Mouse (Mus musculus): ENCODE measurements around the gene Dixdc1. TPM values are rescaled to one million over a fixed set of nuclear protein-coding genes. Genes with fewer than 3 reads are reported as not detected.

Gene Dixdc1
- polyA plus RNA-seq, 1 experiment from 2014 or later: 10.3 TPM

GRCm38 (mm10) chr9:50751323-50751722 lies 12.0 kb upstream of the Dixdc1 start, which contains the start of gene Cryab:
Gene Cryab (plus strand): TSS chr9:50751325.
- Histone ChIP-seq H3K4me2 (replicated peaks; ENCODE audit: low read depth, low read length) (no peak within 1 kb of the TSS), H3K36me3 (ENCODE audit: control insufficient read depth, insufficient read depth, low read length) (no peaks in the 10 kb centered on the region), H3K9me3 (ENCODE audit: control insufficient read depth, low read length) (no peaks in the 10 kb centered on the region), H3K4me3 (ENCODE audit: low read length) (no peak within 1 kb of the TSS), H3K9ac (ENCODE audit: low read depth, low read length) (no peak within 1 kb of the TSS), H3K4me1 (ENCODE audit: control insufficient read depth, insufficient read depth, low read length) (no peaks in the 10 kb centered on the region), H3K27ac (ENCODE audit: low read depth, low read length) (no peak within 1 kb of the TSS), H3K27me3 (ENCODE audit: control insufficient read depth, insufficient read depth, low read length) (0 out of 2 replicates have a peak, but pooled peaks cover 5% of the 10 kb centered on the region)
- WGBS: 77% methylated on average over 22 of the region's 22 CpGs
- no peak for ATAC-seq (ENCODE audit: low FRiP score, low TSS enrichment)

- no peaks in the 10 kb centered on the region for H3K9me3 ChIP-seq (ENCODE audit: control insufficient read depth, low read length)
- H3K4me3 ChIP-seq (ENCODE audit: low read length): no peak overlapping the region
- H3K9ac ChIP-seq (ENCODE audit: low read depth, low read length): no peak overlapping the region
- H3K4me2 ChIP-seq (replicated peaks; ENCODE audit: low read depth, low read length): no peak overlapping the region
- no peaks in the 10 kb centered on the region for H3K36me3 ChIP-seq (ENCODE audit: control insufficient read depth, insufficient read depth, low read length)
- H3K27ac ChIP-seq (ENCODE audit: low read depth, low read length): no peak overlapping the region
- 72% methylated on average over 6 of the region's 6 CpGs for WGBS
- no peak for ATAC-seq (ENCODE audit: low FRiP score, low TSS enrichment)
- 0 out of 2 replicates have a peak, but pooled peaks cover 5% of the 10 kb centered on the region for H3K27me3 ChIP-seq (ENCODE audit: control insufficient read depth, insufficient read depth, low read length)
- H3K4me1 ChIP-seq (ENCODE audit: control insufficient read depth, insufficient read depth, low read length): no peaks in the 10 kb centered on the region
Observed at GRCm38 (mm10) chr9:50750706-50751105, 11.4 kb upstream of the Dixdc1 start.

- Histone ChIP-seq H3K9ac (ENCODE audit: low read depth, low read length) (peak within 1 kb of the TSS; percentile 58), H3K27me3 (ENCODE audit: control insufficient read depth, insufficient read depth, low read length) (0 out of 2 replicates have a peak, but pooled peaks cover 5% of the 10 kb centered on the region), H3K9me3 (ENCODE audit: control insufficient read depth, low read length) (no peaks in the 10 kb centered on the region), H3K27ac (ENCODE audit: low read depth, low read length) (peak within 1 kb of the TSS; percentile 75), H3K36me3 (ENCODE audit: control insufficient read depth, insufficient read depth, low read length) (no peaks in the 10 kb centered on the region), H3K4me2 (replicated peaks; ENCODE audit: low read depth, low read length) (peak within 1 kb of the TSS; percentile 68), H3K4me1 (ENCODE audit: control insufficient read depth, insufficient read depth, low read length) (no peaks in the 10 kb centered on the region), H3K4me3 (ENCODE audit: low read length) (peak within 1 kb of the TSS; percentile 51)
- WGBS: under 1% methylated on average over 19 of the region's 19 CpGs
- ATAC-seq (ENCODE audit: low FRiP score, low TSS enrichment): peak; percentile 83
Observed at GRCm38 (mm10) chr9:50746214-50746677, 6.9 kb upstream of the Dixdc1 start, which contains the start of gene 2310030G06Rik. Gene 2310030G06Rik (minus strand): TSS chr9:50746536.

GRCm38 (mm10) chr9:50745806-50746205 lies 6.5 kb upstream of the Dixdc1 start:
- H3K9me3 ChIP-seq (ENCODE audit: control insufficient read depth, low read length): no peaks in the 10 kb centered on the region
- 11% methylated on average over 7 of the region's 7 CpGs for WGBS
- peak overlapping the region; percentile 68 for H3K4me2 ChIP-seq (replicated peaks; ENCODE audit: low read depth, low read length)
- peak overlapping the region; percentile 51 for H3K4me3 ChIP-seq (ENCODE audit: low read length)
- peak overlapping the region; percentile 58; the same call in 1 of the 2 replicates for H3K9ac ChIP-seq (ENCODE audit: low read depth, low read length)
- H3K4me1 ChIP-seq (ENCODE audit: control insufficient read depth, insufficient read depth, low read length): no peaks in the 10 kb centered on the region
- H3K36me3 ChIP-seq (ENCODE audit: control insufficient read depth, insufficient read depth, low read length): no peaks in the 10 kb centered on the region
- 0 out of 2 replicates have a peak, but pooled peaks cover 5% of the 10 kb centered on the region for H3K27me3 ChIP-seq (ENCODE audit: control insufficient read depth, insufficient read depth, low read length)
- peak overlapping the region; percentile 75 for H3K27ac ChIP-seq (ENCODE audit: low read depth, low read length)
- ATAC-seq (ENCODE audit: low FRiP score, low TSS enrichment): peak; percentile 43; the same call in 1 of the 2 replicates

- Histone ChIP-seq H3K27ac (ENCODE audit: low read depth, low read length) (no peak overlapping the region), H3K4me1 (ENCODE audit: control insufficient read depth, insufficient read depth, low read length) (no peaks in the 10 kb centered on the region), H3K36me3 (ENCODE audit: control insufficient read depth, insufficient read depth, low read length) (no peaks in the 10 kb centered on the region), H3K27me3 (ENCODE audit: control insufficient read depth, insufficient read depth, low read length) (no peaks in the 10 kb centered on the region), H3K9ac (ENCODE audit: low read depth, low read length) (no peak overlapping the region), H3K9me3 (ENCODE audit: control insufficient read depth, low read length) (no peaks in the 10 kb centered on the region), H3K4me2 (replicated peaks; ENCODE audit: low read depth, low read length) (no peak overlapping the region), H3K4me3 (ENCODE audit: low read length) (no peak overlapping the region)
- ATAC-seq (ENCODE audit: low FRiP score, low TSS enrichment): no peak
- 67% methylated on average over 2 of the region's 2 CpGs for WGBS
Observed at GRCm38 (mm10) chr9:50742744-50743143, 3.4 kb upstream of the Dixdc1 start.

GRCm38 (mm10) chr9:50742261-50742660 lies 2.9 kb upstream of the Dixdc1 start:
- Histone ChIP-seq H3K9ac (ENCODE audit: low read depth, low read length) (no peak overlapping the region), H3K27me3 (ENCODE audit: control insufficient read depth, insufficient read depth, low read length) (no peaks in the 10 kb centered on the region), H3K9me3 (ENCODE audit: control insufficient read depth, low read length) (no peaks in the 10 kb centered on the region), H3K4me2 (replicated peaks; ENCODE audit: low read depth, low read length) (no peak overlapping the region), H3K27ac (ENCODE audit: low read depth, low read length) (no peak overlapping the region), H3K4me1 (ENCODE audit: control insufficient read depth, insufficient read depth, low read length) (no peaks in the 10 kb centered on the region), H3K4me3 (ENCODE audit: low read length) (no peak overlapping the region), H3K36me3 (ENCODE audit: control insufficient read depth, insufficient read depth, low read length) (no peaks in the 10 kb centered on the region)
- no peak for ATAC-seq (ENCODE audit: low FRiP score, low TSS enrichment)
- WGBS: 86% methylated on average over 3 of the region's 3 CpGs

- no peak for ATAC-seq (ENCODE audit: low FRiP score, low TSS enrichment)
- H3K4me3 ChIP-seq (ENCODE audit: low read length): no peak overlapping the region
- H3K9ac ChIP-seq (ENCODE audit: low read depth, low read length): no peak overlapping the region
- WGBS: 82% methylated on average over 14 of the region's 14 CpGs
- H3K36me3 ChIP-seq (ENCODE audit: control insufficient read depth, insufficient read depth, low read length): no peaks in the 10 kb centered on the region
- no peak overlapping the region for H3K4me2 ChIP-seq (replicated peaks; ENCODE audit: low read depth, low read length)
- H3K9me3 ChIP-seq (ENCODE audit: control insufficient read depth, low read length): no peaks in the 10 kb centered on the region
- no peaks in the 10 kb centered on the region for H3K4me1 ChIP-seq (ENCODE audit: control insufficient read depth, insufficient read depth, low read length)
- no peaks in the 10 kb centered on the region for H3K27me3 ChIP-seq (ENCODE audit: control insufficient read depth, insufficient read depth, low read length)
- no peak overlapping the region for H3K27ac ChIP-seq (ENCODE audit: low read depth, low read length)
Observed at GRCm38 (mm10) chr9:50740867-50741784, 1.8 kb upstream of the Dixdc1 start.

- whole genome bisulfite sequencing: 6% methylated on average over 9 of the region's 9 CpGs
- Histone ChIP-seq H3K4me1 (ENCODE audit: control insufficient read depth, insufficient read depth, low read length) (no peaks in the 10 kb centered on the region), H3K4me3 (ENCODE audit: low read length) (no peak overlapping the region), H3K9me3 (ENCODE audit: control insufficient read depth, low read length) (no peaks in the 10 kb centered on the region), H3K27me3 (ENCODE audit: control insufficient read depth, insufficient read depth, low read length) (no peaks in the 10 kb centered on the region), H3K27ac (ENCODE audit: low read depth, low read length) (no peak overlapping the region), H3K4me2 (replicated peaks; ENCODE audit: low read depth, low read length) (no peak overlapping the region), H3K36me3 (ENCODE audit: control insufficient read depth, insufficient read depth, low read length) (no peaks in the 10 kb centered on the region), H3K9ac (ENCODE audit: low read depth, low read length) (no peak overlapping the region)
- ATAC-seq (ENCODE audit: low FRiP score, low TSS enrichment): no peak
Observed at GRCm38 (mm10) chr9:50734989-50735388, 4.3 kb downstream of the Dixdc1 start.

GRCm38 (mm10) chr9:50732560-50732959 lies 6.8 kb downstream of the Dixdc1 start:
- no peak for ATAC-seq (ENCODE audit: low FRiP score, low TSS enrichment)
- Histone ChIP-seq H3K9me3 (ENCODE audit: control insufficient read depth, low read length) (no peaks in the 10 kb centered on the region), H3K36me3 (ENCODE audit: control insufficient read depth, insufficient read depth, low read length) (no peaks in the 10 kb centered on the region), H3K9ac (ENCODE audit: low read depth, low read length) (no peak overlapping the region), H3K27ac (ENCODE audit: low read depth, low read length) (no peak overlapping the region), H3K27me3 (ENCODE audit: control insufficient read depth, insufficient read depth, low read length) (no peaks in the 10 kb centered on the region), H3K4me2 (replicated peaks; ENCODE audit: low read depth, low read length) (no peak overlapping the region), H3K4me3 (ENCODE audit: low read length) (no peak overlapping the region), H3K4me1 (ENCODE audit: control insufficient read depth, insufficient read depth, low read length) (no peaks in the 10 kb centered on the region)
- 7% methylated on average over 4 of the region's 4 CpGs for WGBS
